Mouse (Mus musculus): Measurements from ENCODE around the gene Srl.

DNA sequence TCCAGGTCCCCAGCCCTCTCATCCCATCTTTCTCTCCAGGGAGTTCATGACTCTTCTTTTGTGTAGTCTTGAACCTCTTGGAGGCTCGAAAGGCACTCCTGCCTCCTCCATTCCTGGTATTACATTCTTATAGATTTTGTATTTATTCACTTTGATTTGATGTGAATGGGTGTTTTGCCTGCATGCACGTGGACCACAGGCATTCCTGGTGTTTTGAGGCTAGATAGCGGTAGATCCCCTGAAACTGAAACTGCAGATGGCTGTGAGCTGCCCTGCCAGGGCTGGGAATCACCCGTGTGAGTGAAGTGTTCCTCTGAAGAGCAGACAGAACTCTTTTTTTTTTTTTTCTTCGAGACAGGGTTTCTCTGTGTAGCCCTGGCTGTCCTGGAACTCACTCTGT, 42.8 kb upstream of the Srl start:
- TF ChIP-seq CTCF (IDR thresholded peaks at IDR 0.05; ENCODE audit: borderline replicate concordance, insufficient read depth, low read depth, low read length) (no peak), POLR2A (IDR thresholded peaks at IDR 0.05; ENCODE audit: borderline replicate concordance, insufficient read depth, low read length) (no peak)

Measured in cerebellum, adult 2 months (tissue).